In the genomic region with DNA sequence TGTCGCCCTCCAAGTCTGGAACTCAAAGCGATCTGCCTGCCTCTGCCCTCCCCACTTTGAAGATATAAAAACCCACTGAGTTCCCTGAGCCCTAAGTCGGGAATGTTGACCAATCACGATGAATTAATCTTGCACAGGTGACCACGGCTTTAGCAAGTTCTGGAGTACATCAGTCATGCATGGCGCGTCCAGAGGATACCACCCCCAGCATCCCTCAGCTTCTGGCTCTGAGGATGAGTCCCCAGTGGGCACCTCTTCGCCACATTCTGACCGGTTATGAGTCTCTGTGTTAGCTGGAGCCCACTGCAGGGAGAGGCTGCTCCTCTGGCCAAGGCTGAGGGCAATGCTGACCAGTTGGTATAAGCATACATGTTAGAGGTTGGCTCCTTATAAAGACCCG, we compare ENCODE assay signal across 11 mouse cellular contexts.
"Had no signal": no experiment of that assay in that cellular context is flagged by ENCODE, and none has a peak within 500 bp of the region (broad histone marks: within the 10 kb centered on the region; RNA-seq: fewer than 3 reads in every experiment).

No protein-coding gene starts in this region.

- ATAC-seq: liver, embryonic 12.5 days; midbrain, embryonic 16.5 days had no signal

- DNase-seq: lung, embryonic 14.5 days; lung, postnatal 14 days; right cerebral cortex, postnatal 14 days; thymus, postnatal 4 days had no signal

- H3K4me3 ChIP-seq: limb, embryonic 15.5 days; liver, embryonic 12.5 days; midbrain, embryonic 12.5 days; neural tube, embryonic 13.5 days; stomach, embryonic 15.5 days had no signal

- H3K27ac ChIP-seq: kidney, postnatal 0 days; limb, embryonic 15.5 days; liver, embryonic 12.5 days; midbrain, embryonic 12.5 days; neural tube, embryonic 13.5 days; stomach, embryonic 15.5 days had no signal
